Mouse (Mus musculus): ENCODE measurements around the gene Tuba4a.

Gene Tuba4a

DNA sequence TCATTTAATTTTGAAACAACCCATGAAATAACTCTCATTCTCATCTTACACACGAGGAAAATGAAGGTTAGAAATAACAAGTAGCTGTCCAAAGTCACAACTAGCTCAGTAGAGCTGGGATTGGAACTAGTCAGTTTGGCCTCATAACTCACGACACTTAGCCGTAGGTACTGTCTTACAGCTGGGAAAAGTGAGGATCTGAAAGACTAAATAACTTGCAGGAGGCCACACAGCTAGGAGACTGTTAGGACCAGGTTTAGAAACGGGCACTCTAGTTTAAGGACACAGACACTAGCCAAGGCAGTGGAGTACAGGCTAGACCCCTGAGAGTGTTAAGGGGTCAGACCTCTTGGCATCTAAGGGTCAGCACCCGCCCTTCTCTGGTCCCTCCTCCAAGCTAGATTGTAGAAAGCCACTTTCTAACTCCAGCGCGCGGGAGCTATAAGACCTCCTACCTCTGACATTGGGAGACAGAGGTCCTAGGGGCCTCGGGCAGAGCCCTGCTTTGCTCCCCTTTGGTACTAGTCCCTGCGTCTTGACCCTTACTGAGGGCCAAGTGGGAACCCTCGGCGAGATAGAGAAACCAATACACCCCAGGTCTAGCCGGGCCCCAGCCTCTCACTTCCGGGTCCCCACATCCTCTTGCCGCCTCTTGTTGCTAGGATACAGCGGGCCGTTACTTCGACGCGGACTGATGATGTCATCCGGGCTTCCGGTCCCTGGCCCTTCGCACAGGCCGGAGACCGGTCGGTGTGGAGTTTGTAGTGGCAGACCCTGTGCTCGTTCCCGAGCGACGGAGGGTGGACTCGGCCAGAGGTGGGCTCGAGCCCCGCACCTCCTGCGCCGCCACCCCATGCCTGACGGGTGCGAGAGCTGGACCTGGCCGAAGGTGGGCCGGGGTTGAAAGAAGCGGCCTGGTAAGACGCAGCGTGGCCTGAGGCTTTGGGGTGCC, 9.3 kb downstream of the Tuba4a start, which contains the start of the genes Glb1l and Stk16:
Gene Glb1l (minus strand): TSS at position 678 of the 952 bp plus-strand sequence.
Gene Stk16 (plus strand): TSS at position 703 of the 952 bp plus-strand sequence.
- peak; percentile 98 for DNase-seq (ENCODE audit: low spot score)

DNA sequence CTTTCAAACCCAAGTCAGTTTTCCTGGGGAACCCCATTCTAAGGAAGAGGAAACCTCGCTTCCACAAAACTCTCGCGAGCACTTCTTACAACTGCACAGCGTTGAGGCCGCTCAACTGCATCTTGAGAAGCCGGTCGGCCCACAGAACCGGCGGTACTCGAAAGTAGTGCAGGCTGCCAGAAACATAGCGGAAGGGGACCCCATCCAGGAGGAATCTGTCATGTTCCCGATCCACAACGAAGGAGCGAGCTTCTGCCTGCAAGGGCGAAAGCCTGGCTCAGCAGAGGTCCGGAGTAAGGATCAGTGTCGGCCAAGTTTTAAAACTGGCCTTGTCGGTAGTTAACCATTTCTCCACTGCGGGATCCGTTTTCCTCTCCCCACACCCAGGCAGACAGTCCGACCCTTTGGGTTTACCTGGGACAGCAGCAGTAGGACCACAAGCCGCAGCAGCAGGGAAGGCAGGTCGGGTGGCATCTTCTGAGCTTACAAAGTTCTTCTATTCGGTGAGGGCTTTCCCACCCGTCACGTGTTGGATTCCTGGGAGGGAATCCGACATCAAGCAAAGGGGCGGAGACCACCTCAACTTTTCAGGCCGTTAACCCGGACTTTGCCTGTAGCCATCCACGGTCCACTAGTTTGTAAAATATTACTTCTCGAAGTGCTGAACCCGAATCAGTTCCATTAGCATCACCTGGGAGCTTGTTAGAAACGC, 10.5 kb downstream of the Tuba4a start:
- DNase-seq (ENCODE audit: low spot score), result no peak

DNA sequence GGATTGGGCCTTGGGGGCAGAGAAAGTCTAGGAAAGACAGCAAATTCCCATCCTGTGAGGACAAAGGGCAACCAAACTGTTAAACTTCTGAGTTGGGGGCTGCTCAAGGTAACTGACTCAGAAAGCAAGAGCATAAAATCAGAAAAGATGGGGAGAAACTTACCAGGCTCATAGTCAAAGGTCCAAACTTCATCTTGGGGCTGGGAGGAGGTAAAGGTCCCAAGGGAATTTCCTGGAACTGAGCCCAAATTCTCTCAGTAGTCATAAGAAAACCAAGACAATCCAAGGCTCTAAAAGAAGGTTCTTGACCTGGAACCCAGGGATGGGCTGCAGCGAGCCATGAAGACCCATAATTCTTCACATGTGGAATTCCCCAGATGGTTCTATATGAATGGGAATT, 18.4 kb downstream of the Tuba4a start:
- no peak for DNase-seq (ENCODE audit: low spot score)

DNA sequence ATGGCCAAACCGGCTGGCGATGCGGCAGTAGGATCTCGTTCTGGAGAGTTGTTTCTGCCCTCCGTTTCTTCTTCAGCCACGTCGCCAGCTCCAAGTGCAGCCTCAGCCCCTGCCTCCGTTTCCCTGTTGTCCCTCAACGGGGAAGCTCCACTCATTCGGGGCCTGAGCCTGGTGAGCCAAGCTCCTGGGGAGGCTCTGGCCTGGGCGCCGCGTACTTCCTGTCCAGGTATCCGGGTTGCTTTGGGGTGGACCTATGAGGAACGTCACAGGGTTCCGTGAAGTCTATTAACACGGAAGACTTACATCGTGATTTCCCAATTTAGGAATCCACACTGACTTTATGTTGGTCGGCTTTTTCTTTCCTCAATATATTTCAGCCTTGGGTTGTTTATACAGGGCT, 27.2 kb downstream of the Tuba4a start:
- no peak for DNase-seq (ENCODE audit: low spot score)

DNA sequence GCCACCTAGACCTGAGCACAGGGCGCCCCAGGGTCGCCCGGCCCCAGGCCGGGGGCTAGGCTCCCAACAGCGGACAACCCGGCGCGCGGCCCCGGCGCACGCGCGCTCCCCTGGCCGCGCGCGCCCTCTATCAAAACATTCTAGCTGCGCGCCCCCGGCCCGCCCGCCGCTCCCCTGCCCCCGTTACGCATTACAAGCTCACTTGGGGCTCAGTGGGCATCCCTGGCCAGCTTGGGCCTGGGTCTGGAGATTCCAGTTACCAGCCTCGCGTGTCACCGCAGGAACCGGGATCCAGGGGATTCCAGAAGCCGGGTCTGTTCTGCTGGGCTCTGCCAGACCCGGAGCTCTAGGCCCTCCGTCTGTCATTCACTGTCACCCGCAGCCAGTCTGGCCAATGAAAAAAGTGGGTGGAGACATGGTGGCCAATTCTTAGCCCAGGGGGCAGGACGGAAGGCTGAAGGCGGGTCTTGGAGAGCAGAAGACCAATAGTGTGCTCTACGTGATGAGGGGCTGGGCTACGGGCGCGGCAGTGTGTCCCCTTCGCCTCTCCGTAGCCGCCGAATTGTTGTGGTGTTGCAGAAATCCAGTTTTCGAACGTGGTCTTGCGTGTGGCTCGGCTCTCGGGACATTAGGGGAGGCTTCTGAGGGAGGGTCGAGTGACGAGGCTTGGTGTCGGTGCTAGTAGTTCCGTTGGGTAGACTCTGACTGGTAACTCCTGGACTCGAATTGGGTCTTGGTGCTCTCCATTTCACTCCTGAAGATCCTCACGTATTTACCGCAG, 27.9 kb downstream of the Tuba4a start, which contains the start of the genes Ankzf1 and Atg9a:
Gene Ankzf1 (plus strand): TSS at position 530 of the 781 bp plus-strand sequence.
Gene Atg9a (minus strand): TSS at position 575 of the 781 bp plus-strand sequence.
- peak; percentile 97 for DNase-seq (ENCODE audit: low spot score)

GRCm38 (mm10) chr1:75191258-75191621, 28.4 kb downstream of the Tuba4a start:
- no peak for DNase-seq (ENCODE audit: low spot score)

- no peak for DNase-seq (ENCODE audit: low spot score)
These were observed 29.1 kb downstream of the Tuba4a start for GRCm38 (mm10) chr1:75190577-75190976.

- no peak for DNase-seq (ENCODE audit: low spot score)
These were observed 31.7 kb downstream of the Tuba4a start for GRCm38 (mm10) chr1:75187914-75188483.

- DNase-seq (ENCODE audit: low spot score), result no peak
These were observed 32.5 kb downstream of the Tuba4a start for GRCm38 (mm10) chr1:75187126-75187525.

DNA sequence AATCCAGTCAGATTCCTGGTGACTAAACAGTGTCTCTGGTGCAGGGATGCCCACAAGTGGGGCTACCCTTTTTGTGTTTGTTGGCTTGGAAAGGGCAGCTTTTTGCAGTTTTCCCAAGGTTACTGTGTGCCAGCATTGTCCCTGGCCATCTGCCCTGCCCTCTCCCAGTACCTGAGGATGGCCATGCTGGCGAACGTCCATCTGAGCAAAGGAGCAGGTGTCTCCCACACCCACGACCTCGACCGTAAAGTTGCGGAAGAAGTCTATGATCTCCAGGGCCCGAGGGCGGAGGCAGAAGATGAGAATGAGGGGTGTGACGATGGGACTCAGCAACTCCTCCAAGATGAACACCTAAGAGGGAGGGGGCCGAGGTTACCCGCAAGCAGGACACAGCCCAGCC, 34.2 kb downstream of the Tuba4a start:
- DNase-seq (ENCODE audit: low spot score), result no peak

DNA sequence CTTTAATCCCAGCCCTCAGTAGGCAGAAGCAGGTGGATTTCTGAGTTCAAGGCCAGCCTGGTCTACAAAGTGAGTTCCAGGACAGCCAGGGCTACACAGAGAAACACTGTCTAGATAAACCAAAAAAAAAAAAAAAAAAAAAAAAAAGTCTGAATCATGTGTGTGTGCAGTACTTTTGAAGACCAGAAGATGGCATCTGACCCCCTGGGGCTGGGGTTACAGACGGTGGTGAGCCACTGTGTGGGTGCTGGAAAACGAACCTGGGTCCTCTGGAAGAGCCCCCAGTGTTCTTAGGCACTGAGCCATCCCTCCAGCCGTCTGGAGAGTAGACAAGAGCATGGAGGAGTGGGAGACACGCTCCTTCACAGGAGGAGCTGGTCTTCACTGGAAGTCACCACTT, 37.5 kb downstream of the Tuba4a start:
- no peak for DNase-seq (ENCODE audit: low spot score)

DNA sequence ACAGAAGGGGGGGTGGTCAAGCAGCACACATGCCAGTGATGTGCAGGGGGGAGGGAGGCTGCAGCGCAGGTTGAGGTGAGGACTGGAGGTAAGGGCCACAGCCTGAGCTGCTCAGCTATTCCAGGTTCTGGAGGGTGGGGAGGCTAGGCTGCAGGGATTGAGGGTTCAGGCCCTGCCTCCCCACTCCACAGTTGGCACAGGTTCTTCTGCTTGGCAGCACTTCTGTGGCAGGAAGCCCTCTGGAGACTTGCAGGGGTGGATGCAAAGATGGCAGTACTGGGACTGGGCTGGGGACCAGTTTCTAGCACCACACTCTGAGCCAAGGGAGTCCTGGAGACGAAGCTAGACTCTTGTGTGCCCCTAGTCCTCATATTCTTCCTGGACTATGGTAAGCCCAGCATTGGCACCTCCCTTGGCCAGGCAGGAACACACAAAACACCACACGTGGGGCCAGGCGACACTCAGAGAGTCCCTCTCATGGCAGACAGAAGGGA, 38.2 kb downstream of the Tuba4a start:
- no peak for DNase-seq (ENCODE audit: low spot score)

- DNase-seq (ENCODE audit: low spot score), result no peak
These were observed 38.9 kb downstream of the Tuba4a start for GRCm38 (mm10) chr1:75180741-75181140.

DNA sequence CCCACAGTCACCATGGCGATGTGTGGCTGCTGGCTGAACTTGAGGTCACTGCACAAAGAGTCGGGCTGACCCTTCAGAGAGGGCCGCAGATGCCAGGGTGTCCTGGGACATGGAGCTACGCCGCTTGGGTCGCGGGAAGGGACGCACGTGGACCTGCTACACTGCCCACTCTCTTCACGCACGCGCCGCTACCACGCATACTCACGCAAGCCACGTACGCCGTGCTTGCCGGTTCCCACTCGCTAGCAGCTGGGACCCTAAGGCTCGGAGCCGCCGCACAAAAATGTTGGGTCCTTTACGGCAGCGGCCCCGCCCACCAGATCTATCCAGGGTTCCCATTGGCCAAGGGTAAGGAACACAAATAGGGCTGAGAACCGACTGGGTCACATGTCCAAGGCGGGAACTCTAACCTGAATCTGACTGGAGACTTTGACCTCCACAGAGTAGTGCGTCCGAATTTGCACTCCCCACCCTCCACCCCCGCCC, 39.5 kb downstream of the Tuba4a start, which contains the start of gene Abcb6:
Gene Abcb6 (minus strand): TSS at position 288 of the 486 bp plus-strand sequence.
- peak; percentile 94 for DNase-seq (ENCODE audit: low spot score)

GRCm38 (mm10) chr1:75179334-75180104, 40.1 kb downstream of the Tuba4a start:
- DNase-seq (ENCODE audit: low spot score), result peak; percentile 86

GRCm38 (mm10) chr1:75168472-75169464, 50.9 kb downstream of the Tuba4a start, which contains the start of gene Zfand2b:
Zfand2b (plus strand) TSS chr1:75168646.
- DNase-seq (ENCODE audit: low spot score), result peak; percentile 96

DNA sequence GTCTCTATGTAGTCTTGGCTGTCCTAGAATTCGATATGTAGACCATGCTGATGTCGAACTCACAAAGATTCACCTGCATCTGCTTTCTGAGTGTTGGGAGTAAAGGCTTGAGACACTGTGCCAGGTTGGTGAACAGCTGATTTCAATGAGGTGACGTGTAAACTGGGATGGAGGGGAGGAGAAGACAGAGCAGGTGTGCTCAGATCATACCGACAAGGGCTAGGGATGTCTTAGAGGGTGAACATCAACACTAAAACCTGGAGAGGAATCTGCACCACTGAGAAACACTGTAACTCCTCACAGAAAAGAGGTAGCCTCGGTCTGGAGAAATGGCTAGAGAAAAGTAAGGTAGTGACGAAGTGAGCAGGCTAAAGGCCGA, 51.6 kb downstream of the Tuba4a start:
- no peak for DNase-seq (ENCODE audit: low spot score)
